Mouse (Mus musculus) telencephalon, adult 2 months (tissue): ENCODE results near the gene Frem1.

ENCODE experiments used
- DNase-seq: peaks from one replicate; pipeline ENCODE4 v3.0.0-alpha.2; 2011; ENCODE audit warnings: low read depth, low spot score

The Frem1 gene

GRCm38 (mm10) chr4:83051634-83052577, at the start of gene Frem1:
Gene Frem1, minus strand, starts transcription at chr4:83052339.
- DNase-seq = no peak

GRCm38 (mm10) chr4:83099025-83099424, 46.9 kb upstream of the Frem1 start:
- no peak for DNase-seq

- DNase-seq = no peak
Observed at GRCm38 (mm10) chr4:83093941-83094340, 41.8 kb upstream of the Frem1 start.

GRCm38 (mm10) chr4:83090691-83091448, 38.7 kb upstream of the Frem1 start:
- peak; percentile 42 for DNase-seq

- no peak for DNase-seq
Observed at GRCm38 (mm10) chr4:83080364-83081174, 28.4 kb upstream of the Frem1 start.

GRCm38 (mm10) chr4:83064191-83064590, 12.1 kb upstream of the Frem1 start:
- no peak for DNase-seq

GRCm38 (mm10) chr4:83061564-83061963, 9.4 kb upstream of the Frem1 start:
- DNase-seq = no peak

- no peak for DNase-seq
Observed at GRCm38 (mm10) chr4:83058617-83059016, 6.5 kb upstream of the Frem1 start.

- no peak for DNase-seq
Observed at GRCm38 (mm10) chr4:83058182-83058581, 6.0 kb upstream of the Frem1 start.

- DNase-seq = no peak
Observed at GRCm38 (mm10) chr4:83056496-83056895, 4.4 kb upstream of the Frem1 start.

- DNase-seq = no peak
Observed at GRCm38 (mm10) chr4:83055444-83055843, 3.3 kb upstream of the Frem1 start.

- no peak for DNase-seq
Observed at GRCm38 (mm10) chr4:83053206-83053605, 1.1 kb upstream of the Frem1 start.

- DNase-seq = no peak
Observed at GRCm38 (mm10) chr4:83051176-83051575, 963 bp downstream of the Frem1 start.

GRCm38 (mm10) chr4:83050151-83050796, 1.9 kb downstream of the Frem1 start:
- no peak for DNase-seq

GRCm38 (mm10) chr4:83049288-83049687, 2.9 kb downstream of the Frem1 start:
- DNase-seq = no peak

- no peak for DNase-seq
Observed at GRCm38 (mm10) chr4:83048561-83048960, 3.6 kb downstream of the Frem1 start.

GRCm38 (mm10) chr4:83046806-83047205, 5.3 kb downstream of the Frem1 start:
- no peak for DNase-seq

- no peak for DNase-seq
Observed at GRCm38 (mm10) chr4:83046069-83046468, 6.1 kb downstream of the Frem1 start.

GRCm38 (mm10) chr4:83045266-83045665, 6.9 kb downstream of the Frem1 start:
- DNase-seq = no peak

GRCm38 (mm10) chr4:83040780-83041179, 11.4 kb downstream of the Frem1 start:
- no peak for DNase-seq

GRCm38 (mm10) chr4:83032780-83033179, 19.4 kb downstream of the Frem1 start:
- DNase-seq = no peak
